In genomic region chr4:87652314-87652934, GRCm38 (mm10) we compare ENCODE assay signal across 18 mouse cellular contexts.
DNase-seq lines count a peak whose midpoint lies in the region; ATAC-seq and TF ChIP-seq lines count a peak whose summit lies in the region.
"Had no signal": no experiment of that assay in that cellular context is flagged by ENCODE, and none has a peak within 500 bp of the region (broad histone marks: within the 10 kb centered on the region; RNA-seq: fewer than 3 reads in every experiment).

No protein-coding gene starts in this region.

- H3K4me2 ChIP-seq in hindbrain, embryonic 13.5 days, result no peak overlapping the region
- H3K4me2 ChIP-seq in forebrain, embryonic 13.5 days, result no peak overlapping the region
- H3K4me2 ChIP-seq in intestine, postnatal 0 days (replicated peaks; ENCODE audit: low read depth), result no peak overlapping the region
- H3K4me2 ChIP-seq: embryonic facial prominence, embryonic 15.5 days; heart, embryonic 12.5 days had no signal

- H3K9me3 ChIP-seq in hindbrain, embryonic 10.5 days, result no peaks in the 10 kb centered on the region
- no peaks in the 10 kb centered on the region for H3K9me3 ChIP-seq in hindbrain, embryonic 13.5 days
- no peaks in the 10 kb centered on the region for H3K9me3 ChIP-seq in forebrain, embryonic 13.5 days (replicated peaks)
- H3K9me3 ChIP-seq in intestine, postnatal 0 days (ENCODE audit: control insufficient read depth), result no peaks in the 10 kb centered on the region
- H3K9me3 ChIP-seq: embryonic facial prominence, embryonic 15.5 days; heart, embryonic 12.5 days had no signal

- ATAC-seq in hindbrain, embryonic 13.5 days (ENCODE audit: low FRiP score), result no peak
- ATAC-seq in forebrain, embryonic 13.5 days, result no peak
- ATAC-seq in intestine, postnatal 0 days, result peak; percentile 95
- ATAC-seq: hindbrain, embryonic 16.5 days; inflammation-experienced regulatory T-cells, adult 6 months had no signal

- no peak for DNase-seq in hindbrain, embryonic 10.5 days (ENCODE audit: low spot score)
- peak; percentile 73 for DNase-seq in brain, embryonic 14.5 days (ENCODE audit: low read depth)
- no peak for DNase-seq in embryo, embryonic 10 days (ENCODE audit: low spot score)
- no peak for DNase-seq in layer of hippocampus, adult 18-20 months (ENCODE audit: low spot score in 2 of 2)
- DNase-seq: adrenal gland, postnatal 14 days; cerebellum, adult 18-20 months; cerebellum, adult 9-11 months; cerebellum, postnatal 36 days; gastrocnemius, adult 2 months; gastrocnemius, postnatal 25 days had no signal

- no peak overlapping the region for H3K4me3 ChIP-seq in hindbrain, embryonic 10.5 days
- H3K4me3 ChIP-seq in hindbrain, embryonic 13.5 days, result no peak overlapping the region
- H3K4me3 ChIP-seq in forebrain, embryonic 13.5 days, result no peak overlapping the region
- no peak overlapping the region for H3K4me3 ChIP-seq in intestine, postnatal 0 days (ENCODE audit: low read depth, low read length)
- H3K4me3 ChIP-seq: embryonic facial prominence, embryonic 15.5 days; erythroblast, embryonic 14.5 days; gastrocnemius, adult 2 months; heart, embryonic 12.5 days had no signal

- H3K36me3 ChIP-seq in hindbrain, embryonic 10.5 days, result no peaks in the 10 kb centered on the region
- H3K36me3 ChIP-seq in hindbrain, embryonic 13.5 days, result no peaks in the 10 kb centered on the region
- H3K36me3 ChIP-seq in forebrain, embryonic 13.5 days (ENCODE audit: poor library complexity, severe bottlenecking), result no peaks in the 10 kb centered on the region
- no peaks in the 10 kb centered on the region for H3K36me3 ChIP-seq in intestine, postnatal 0 days (ENCODE audit: control insufficient read depth, insufficient read depth)
- H3K36me3 ChIP-seq: embryonic facial prominence, embryonic 15.5 days; heart, embryonic 12.5 days had no signal

- H3K27ac ChIP-seq in hindbrain, embryonic 10.5 days, result peak overlapping the region; percentile 40
- no peak overlapping the region for H3K27ac ChIP-seq in hindbrain, embryonic 13.5 days
- H3K27ac ChIP-seq in forebrain, embryonic 13.5 days, result peak overlapping the region; percentile 35; the same call in 1 of the 2 replicates
- no peak overlapping the region for H3K27ac ChIP-seq in intestine, postnatal 0 days (ENCODE audit: low read depth, low read length)
- H3K27ac ChIP-seq: embryonic facial prominence, embryonic 15.5 days; gastrocnemius, adult 2 months had no signal

- 74% methylated on average over 8 of the region's 8 CpGs for WGBS in hindbrain, embryonic 10.5 days
- 57% methylated on average over 8 of the region's 8 CpGs for WGBS in hindbrain, embryonic 13.5 days
- WGBS in forebrain, embryonic 13.5 days, result 44% methylated on average over 8 of the region's 8 CpGs
- WGBS in intestine, postnatal 0 days, result 64% methylated on average over 8 of the region's 8 CpGs

- H3K4me1 ChIP-seq in hindbrain, embryonic 10.5 days (replicated peaks), result peaks cover 44% of the 10 kb centered on the region
- H3K4me1 ChIP-seq in hindbrain, embryonic 13.5 days (replicated peaks), result peaks cover 42% of the 10 kb centered on the region
- H3K4me1 ChIP-seq in forebrain, embryonic 13.5 days, result peaks cover 53% of the 10 kb centered on the region
- no peaks in the 10 kb centered on the region for H3K4me1 ChIP-seq in intestine, postnatal 0 days (replicated peaks; ENCODE audit: control insufficient read depth, insufficient read depth, low read length)

- no peak for TF ChIP-seq CTCF in brain, embryonic 14.5 days (IDR thresholded peaks at IDR 0.05; ENCODE audit: borderline replicate concordance, extremely low read depth, insufficient read depth, insufficient read length)
- TF ChIP-seq CTCF in intestine, postnatal 0 days (IDR thresholded peaks at IDR 0.05; ENCODE audit: low read depth), result no peak

- no peak for TF ChIP-seq POLR2A in brain, embryonic 14.5 days (IDR thresholded peaks at IDR 0.05; ENCODE audit: borderline replicate concordance, extremely low read depth, insufficient read depth, insufficient read length, poor library complexity, severe bottlenecking)

- no peak overlapping the region for H3K9ac ChIP-seq in hindbrain, embryonic 13.5 days
- no peak overlapping the region for H3K9ac ChIP-seq in forebrain, embryonic 13.5 days
- H3K9ac ChIP-seq in intestine, postnatal 0 days (ENCODE audit: low read depth, low read length), result no peak overlapping the region
- H3K9ac ChIP-seq: embryonic facial prominence, embryonic 15.5 days; heart, embryonic 12.5 days had no signal

- no peaks in the 10 kb centered on the region; the same call in 1 of the 2 replicates for H3K27me3 ChIP-seq in hindbrain, embryonic 10.5 days (ENCODE audit: insufficient read depth, poor library complexity, severe bottlenecking)
- no peaks in the 10 kb centered on the region for H3K27me3 ChIP-seq in hindbrain, embryonic 13.5 days
- no peaks in the 10 kb centered on the region for H3K27me3 ChIP-seq in forebrain, embryonic 13.5 days
- H3K27me3 ChIP-seq in intestine, postnatal 0 days (replicated peaks; ENCODE audit: control insufficient read depth, insufficient read depth, low read length), result no peaks in the 10 kb centered on the region
- H3K27me3 ChIP-seq: embryonic facial prominence, embryonic 15.5 days; heart, embryonic 12.5 days had no signal

Comparison
In these comparisons a context has a peak if more than half of its experiments do, and no peak if none do; other contexts are left out.
1. H3K27ac ChIP-seq: peak in hindbrain, embryonic 10.5 days (single experiment) and forebrain, embryonic 13.5 days (single experiment); none in hindbrain, embryonic 13.5 days (single experiment) and intestine, postnatal 0 days (single experiment).